Mouse (Mus musculus) mature B cell (primary cell): ENCODE results near the gene Sox9.

ENCODE experiments used
- in situ Hi-C: fragments of 300-500 bp; cut with MboI; formaldehyde crosslinking; loops from 2 replicates; pipeline ENCODE4 v1.14.3; 2019

Sox9 gene

GRCm38 (mm10) chr11:112801189-112801818 lies 19.3 kb downstream of the Sox9 start:
- in situ Hi-C loops = no loop called here

- in situ Hi-C loops = no loop called here
Observed at GRCm38 (mm10) chr11:112807838-112808506, 25.9 kb downstream of the Sox9 start.

DNA sequence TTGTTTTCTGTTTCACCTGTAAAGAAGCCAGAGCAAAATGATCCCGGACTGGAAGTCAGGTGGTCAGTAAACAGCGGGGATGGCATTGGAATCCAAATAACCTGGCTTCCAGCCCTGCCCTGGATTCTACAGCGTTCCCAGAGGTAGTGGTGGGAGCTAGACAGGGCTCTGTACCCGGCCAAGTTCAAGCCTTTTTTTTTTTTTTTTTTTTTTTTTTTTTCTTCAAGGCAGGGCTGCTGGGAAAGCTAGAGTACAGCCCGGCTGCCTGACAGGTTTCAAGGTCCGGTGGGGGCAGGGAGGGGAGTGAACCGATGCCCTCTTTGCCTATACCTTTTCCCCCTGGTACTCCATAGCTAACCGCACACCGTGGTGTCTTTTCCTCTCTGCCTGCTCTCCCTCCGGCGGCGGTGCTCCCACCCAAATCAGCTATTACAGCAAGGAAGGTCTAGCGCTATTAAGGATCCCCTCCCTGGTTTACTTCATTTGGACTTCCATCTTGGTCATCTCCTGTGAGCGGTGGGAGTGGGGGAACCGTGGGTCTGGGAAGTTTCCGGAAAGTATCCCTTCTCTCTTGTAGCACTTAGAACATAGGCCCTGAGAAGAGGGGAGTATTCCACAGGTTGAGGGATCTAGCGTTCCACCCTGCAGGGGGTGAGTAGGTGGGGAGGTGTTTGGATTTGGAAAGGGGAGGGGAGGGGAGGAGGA lies 28.6 kb downstream of the Sox9 start:
- in situ Hi-C loops = no loop called here

DNA sequence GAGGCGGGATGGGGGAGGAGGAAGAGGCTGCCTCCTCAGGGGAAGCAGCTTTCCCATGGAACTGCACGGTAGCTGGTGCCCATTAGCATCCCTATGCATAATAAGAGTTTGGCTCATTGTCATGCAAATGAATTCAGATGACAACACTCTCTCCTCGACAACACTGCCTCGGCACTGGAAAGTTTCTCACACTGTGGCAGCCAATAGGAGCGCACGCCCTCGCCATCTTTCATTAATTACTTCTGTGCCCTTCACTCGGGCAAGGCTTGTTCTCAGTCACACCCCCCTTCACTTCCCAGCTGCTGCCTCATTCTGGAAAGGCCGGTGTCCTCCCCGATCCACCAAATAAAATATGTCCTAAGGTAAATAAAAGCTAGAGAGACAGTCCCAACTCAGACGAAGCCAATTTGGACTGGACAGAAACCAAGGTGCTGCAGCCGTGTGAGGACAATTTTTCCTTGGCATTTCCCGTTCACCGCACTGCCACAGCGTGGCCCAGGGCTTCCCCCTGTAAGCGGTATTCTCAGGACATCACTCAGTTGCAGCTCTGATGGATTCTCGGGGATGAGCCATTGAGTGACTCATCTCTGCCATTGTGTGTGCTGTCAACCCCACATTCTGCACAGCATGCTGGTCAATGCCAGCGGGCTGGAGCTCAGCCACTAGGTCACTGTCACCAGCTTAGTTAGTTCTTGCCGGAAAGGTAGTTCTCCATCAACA lies 29.3 kb downstream of the Sox9 start:
- in situ Hi-C loops = no loop called here

DNA sequence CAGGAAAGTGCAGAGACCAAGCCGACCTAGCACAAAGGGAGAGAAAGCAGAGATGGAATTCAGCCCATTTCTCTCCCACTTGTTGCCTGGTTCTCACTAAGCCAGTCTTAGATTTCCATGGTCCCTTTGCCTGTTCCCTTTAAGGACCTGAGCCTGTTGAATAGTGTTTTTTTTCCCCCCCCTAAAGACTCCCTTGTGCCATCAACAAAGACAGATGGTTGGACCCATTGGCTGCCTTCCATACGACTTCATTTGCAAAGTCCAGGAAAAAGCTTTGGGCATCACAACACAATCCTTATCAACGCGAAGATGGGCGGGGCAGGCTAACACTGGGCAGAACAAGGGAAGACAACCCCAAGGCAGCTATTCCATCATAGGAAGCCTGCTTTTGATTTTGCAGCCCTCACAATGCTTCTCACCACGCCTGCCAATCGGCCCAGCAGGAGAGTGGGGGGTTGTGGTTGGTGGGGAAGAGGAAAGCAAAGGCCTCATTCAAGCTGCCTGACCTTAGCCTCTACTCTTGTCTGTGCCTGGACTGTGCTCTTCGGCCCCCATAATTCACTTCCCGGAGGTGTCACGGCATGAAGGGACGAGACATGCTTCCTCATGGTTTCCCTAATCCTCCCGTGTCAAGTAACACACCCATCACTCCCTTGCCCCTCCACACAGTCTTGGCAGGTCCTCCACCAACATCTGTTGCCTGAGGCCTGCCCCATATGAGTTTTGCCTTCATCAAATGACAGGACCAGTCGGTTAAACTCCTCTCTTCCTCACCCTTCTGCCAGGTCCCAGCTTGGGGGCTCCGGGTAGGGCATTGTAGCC lies 36.0 kb downstream of the Sox9 start:
- in situ Hi-C loops = no loop called here

- in situ Hi-C loops = no loop called here
Observed at GRCm38 (mm10) chr11:112818651-112819270, 36.7 kb downstream of the Sox9 start.

DNA sequence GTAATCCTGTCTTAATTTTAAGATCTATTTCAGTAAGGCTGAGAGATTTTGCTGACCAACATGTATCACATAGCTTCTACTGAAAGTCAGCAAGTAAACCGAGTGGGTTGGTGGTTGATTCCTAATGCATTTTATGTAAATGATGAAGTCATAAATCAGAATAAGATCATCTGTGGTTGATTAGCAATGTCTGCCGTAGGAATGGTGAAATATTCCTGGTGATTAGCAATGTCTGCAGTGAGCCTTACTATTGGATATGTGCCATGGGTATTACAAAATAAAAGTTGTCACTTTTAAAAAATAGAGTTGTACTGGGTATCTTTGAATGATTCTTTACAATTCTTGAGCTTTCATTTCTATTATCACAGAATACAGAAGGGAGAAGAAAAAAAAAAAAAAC lies 39.5 kb downstream of the Sox9 start:
- in situ Hi-C loops = no loop called here

GRCm38 (mm10) chr11:112824146-112824545 lies 42.1 kb downstream of the Sox9 start:
- in situ Hi-C loops = no loop called here

GRCm38 (mm10) chr11:112826193-112827043 lies 44.4 kb downstream of the Sox9 start:
- in situ Hi-C loops = no loop called here

- in situ Hi-C loops = no loop called here
Observed at GRCm38 (mm10) chr11:112827044-112827347, 45.0 kb downstream of the Sox9 start.

- in situ Hi-C loops = no loop called here
Observed at GRCm38 (mm10) chr11:112828553-112829287, 46.7 kb downstream of the Sox9 start.

GRCm38 (mm10) chr11:112834245-112835005 lies 52.4 kb downstream of the Sox9 start:
- in situ Hi-C loops = no loop called here

DNA sequence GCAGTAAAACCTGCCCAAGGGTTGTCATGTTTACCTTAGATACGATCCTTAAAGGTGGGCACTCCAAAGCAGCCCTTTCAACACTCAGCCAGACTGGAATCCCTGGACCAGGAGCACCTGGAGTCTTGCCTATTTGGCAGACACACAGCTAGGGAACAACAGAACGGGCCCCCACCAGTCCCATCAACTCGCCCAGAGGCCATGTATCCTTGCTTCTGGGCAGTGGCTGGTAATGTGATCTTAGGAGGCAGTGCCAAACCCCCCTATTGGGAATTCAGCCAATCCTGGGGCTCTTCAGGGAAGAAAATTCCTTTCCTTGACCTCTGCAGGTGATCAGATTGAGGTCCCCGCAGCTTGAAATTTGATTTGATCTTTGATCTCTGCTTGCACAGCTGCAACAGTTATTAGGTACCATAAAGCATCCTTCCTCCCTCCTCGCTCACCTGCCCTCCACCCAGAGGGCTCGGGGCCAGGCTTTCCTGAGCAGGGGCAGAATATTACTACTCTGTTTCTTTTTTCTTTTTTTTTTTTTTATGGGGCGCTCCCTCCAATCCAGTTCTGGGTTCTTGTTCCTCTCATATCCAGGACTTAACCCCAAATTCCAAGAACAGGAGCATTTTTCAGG lies 53.6 kb downstream of the Sox9 start:
- in situ Hi-C loops = no loop called here
